Mouse (Mus musculus) CD4-positive naive resting alpha-beta T cell, adult 57 days (primary cell): ENCODE measurements around the gene Cfap45. TPM values are rescaled to one million over a fixed set of nuclear protein-coding genes. Genes with fewer than 3 reads are reported as not detected.

Experiments
- total RNA-seq: library from RNA; stranded (reverse); gene quantifications from one replicate; pipeline ENCODE4 v1.2.4, GENCODE M21; 2023

The Cfap45 gene
- total RNA-seq, result 1.7 TPM

DNA sequence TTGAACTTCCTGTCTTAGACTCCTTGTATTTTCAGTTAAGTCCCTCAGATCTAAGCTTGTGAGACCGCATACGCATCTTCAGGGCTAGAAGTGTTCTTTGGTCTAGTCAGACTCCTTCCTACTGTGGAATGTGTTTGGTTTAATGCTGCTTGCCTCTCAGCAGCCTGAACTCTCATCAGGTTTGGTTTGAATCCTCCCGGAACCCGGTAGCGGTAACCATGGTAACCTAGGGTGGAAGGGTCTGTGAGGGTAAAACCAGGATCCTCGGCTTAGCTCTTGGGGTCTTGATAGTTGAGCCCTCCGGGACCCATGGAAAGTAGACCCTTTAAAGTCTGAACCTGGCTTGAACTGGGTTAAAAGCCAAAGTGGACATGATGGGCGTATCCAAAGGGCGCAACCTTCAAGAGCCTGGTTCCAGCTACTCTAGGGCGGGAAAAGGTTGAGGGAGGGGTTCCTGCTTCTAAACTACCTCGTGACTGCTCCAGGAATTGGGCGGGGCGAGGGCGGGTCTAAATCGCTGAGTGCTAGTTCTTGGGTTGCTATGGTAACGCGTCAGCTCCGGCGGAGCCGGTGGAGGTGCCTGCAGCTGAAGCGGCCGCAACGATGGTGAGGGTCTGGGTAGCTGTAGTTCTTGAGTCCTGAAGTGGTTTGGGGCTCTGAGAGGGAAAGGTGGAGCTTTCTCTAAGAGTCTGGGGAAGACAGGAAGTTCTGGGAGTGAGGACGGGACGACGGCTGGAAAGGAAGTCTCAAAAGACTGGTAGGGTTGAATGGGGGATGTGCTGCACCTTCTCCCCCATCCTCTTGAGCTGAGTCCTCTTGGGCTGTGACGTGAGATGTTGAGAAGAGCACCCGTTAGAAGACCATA is at the start of gene Cfap45:
Gene Cfap45 (plus strand): TSS at position 226 of the 865 bp plus-strand sequence.

DNA sequence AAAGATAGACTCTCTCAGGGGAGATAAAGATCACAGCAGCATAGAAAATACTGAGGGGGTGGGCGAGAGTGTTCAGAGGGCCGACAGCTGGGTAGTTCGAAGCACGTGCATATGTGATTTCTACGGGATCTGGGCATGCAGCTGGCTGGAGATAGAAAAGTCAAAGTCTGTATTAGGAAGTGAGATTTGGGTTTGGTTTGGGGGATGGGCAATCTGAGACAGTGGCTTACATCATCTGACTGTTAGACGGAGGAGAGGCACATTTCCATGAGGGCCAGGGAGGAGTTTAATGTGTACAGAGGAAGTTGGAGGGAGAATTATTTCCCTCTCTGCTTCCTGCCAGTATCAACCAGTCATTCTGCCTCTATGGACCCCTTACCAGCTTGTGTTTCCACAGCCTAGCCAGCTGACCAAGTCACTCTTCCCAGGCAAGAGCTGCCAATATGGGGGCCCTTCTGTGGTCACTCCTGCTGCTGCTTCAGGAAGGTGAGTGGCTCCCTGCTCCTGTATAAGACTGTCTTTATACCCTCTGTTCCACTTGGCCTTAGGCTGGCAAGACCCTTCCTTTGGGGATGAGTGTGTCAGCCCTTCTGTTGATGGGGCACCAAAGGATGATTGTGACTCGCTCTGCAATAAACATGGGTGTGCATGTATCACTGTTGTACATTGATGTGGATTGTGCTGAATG is 45.4 kb upstream of the Cfap45 start, which contains the start of gene Slamf9:
Gene Slamf9 (plus strand): TSS at position 305 of the 688 bp plus-strand sequence.

DNA sequence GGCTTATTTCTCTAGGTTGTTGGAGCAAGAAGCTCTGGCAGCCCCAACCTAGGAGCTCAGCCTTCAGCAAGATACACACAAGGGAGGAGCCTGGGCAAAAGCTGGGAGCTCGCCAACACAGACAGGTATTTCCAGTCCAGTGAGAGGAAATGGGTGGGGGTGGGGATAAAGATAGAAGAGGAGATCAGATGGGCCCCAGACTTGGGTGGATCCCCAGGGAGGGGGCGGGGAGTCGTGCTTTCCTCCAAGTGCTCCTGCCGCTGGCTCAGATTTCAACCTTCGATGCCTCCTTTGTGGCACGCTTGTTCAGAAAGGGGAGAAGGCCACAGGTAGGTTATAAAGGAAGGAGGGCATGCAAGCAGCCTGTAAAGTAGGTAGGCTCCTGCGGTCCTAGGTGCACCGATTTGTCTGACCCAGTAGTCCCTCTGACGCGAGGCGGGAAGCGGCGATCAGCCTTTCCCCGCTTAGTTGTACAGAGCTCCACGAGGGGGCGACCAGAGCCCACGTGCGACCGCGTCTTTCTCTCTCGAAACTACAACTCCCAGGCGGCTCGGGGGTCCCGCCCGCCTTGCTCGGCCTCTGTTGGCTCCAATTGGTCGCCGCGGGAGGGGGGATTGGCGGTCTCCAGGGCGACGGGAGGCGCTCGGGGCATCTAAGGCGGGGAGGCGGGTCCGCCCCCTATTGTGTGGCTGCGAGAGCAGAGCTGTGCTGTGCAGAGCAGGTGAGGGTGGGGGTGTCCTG is 38.9 kb upstream of the Cfap45 start, which contains the start of gene Igsf9:
Gene Igsf9 (plus strand): TSS at position 249 of the 741 bp plus-strand sequence.

DNA sequence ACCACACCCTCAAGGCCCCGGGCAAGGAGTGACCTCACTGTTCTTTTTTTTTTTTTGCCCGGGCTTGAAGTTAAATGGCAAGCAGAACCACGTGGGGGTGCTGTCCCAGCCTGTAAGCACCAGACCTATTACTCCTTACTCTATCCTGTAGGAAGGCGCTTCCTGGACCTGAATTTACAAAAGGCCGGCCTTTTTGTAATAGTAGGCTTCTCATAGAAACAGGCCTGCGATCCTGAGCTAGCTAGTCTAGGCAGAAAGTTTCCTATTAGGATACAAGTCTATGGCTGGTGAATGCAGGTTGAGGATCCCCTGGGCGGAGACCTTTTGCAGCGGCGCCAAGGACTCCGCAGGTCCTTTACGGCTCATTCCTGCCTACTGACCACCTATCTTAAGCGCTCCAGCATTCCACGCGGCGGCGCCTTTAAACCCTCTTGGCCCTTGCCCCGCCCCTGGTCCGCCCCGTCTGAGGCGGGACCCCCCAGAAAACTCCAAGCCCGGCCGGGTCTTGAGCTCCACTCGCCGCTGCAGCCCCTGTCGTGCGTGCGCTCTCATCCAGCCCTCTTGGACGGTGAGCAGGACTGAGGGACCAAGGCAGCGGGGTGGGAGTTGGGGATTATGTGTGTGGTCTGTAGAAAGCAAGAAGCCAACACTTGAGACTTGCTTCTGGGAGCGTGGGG is 20.7 kb upstream of the Cfap45 start, which contains the start of gene Tagln2:
Gene Tagln2 (plus strand): TSS at position 283 of the 677 bp plus-strand sequence.

DNA sequence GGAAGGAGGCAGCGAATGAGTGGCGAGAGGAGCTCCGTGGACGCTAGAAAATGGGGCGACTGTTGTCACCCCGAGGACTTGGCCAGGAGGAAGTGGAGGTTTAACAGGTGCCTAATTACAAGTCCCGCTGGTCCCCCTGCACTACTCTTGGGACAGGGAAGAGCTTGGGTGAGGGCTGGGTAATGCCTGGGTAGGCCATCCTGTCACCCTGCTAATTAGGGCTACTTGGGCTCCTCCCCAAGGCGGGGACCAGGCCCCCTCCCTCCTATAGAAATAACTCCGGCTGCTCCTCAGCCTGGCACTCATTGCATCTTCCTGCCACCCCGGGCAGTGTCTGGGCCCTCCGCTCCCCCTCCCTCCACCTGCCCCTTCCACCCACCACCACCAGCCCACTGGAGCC is 35.0 kb downstream of the Cfap45 start, which contains the start of gene Vsig8:
Gene Vsig8 (plus strand): TSS at position 301 of the 400 bp plus-strand sequence.

DNA sequence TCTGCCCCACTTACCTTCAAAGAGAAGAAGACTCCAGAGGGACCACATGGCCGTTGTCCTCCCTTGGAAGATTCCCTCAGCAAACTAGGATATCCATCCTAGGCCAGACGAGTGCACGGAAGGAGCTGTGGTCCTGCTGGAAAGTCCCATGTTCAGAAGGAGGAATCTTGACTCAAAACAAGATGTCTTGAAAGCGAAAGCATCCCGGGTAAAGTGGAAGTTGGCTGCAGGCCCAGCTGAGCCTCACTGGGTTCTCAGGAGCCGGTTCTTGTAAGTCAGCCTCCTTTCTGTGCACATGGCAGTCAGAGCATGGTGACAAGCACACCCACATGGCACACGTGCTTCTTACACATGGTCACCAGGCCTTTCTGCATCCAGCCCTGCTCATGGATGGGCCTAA is 69.8 kb downstream of the Cfap45 start, which contains the start of gene Slamf8:
Gene Slamf8 (minus strand): TSS at position 184 of the 400 bp plus-strand sequence.

Other genes with a start within 250 kb of the Cfap45 start
- gene Atp1a2, start 222.7 kb upstream of the Cfap45 start, total RNA-seq, result 0.18 TPM
- gene Kcnj9, start 191.5 kb upstream of the Cfap45 start, total RNA-seq, result not detected
- 1.5 TPM for gene Kcnj10, start 179.6 kb upstream of the Cfap45 start, total RNA-seq
- gene Pigm, start 144.3 kb upstream of the Cfap45 start, total RNA-seq, result 31.0 TPM
- gene Slamf9, start 45.4 kb upstream of the Cfap45 start, total RNA-seq, result 0.44 TPM
- gene Igsf9, start 39.0 kb upstream of the Cfap45 start, total RNA-seq, result 1.0 TPM
- gene Tagln2, start 20.8 kb upstream of the Cfap45 start, total RNA-seq, result 228 TPM
- not detected for gene Vsig8, start 35.1 kb downstream of the Cfap45 start, total RNA-seq
- gene Slamf8, start 69.8 kb downstream of the Cfap45 start, total RNA-seq, result 0.59 TPM
- not detected for gene Fcrl6, start 81.8 kb downstream of the Cfap45 start, total RNA-seq
- 3.6 TPM for gene Dusp23, start 112.2 kb downstream of the Cfap45 start, total RNA-seq
- gene Crp, start 177.3 kb downstream of the Cfap45 start, total RNA-seq, result not detected